Mouse (Mus musculus) gonadal fat pad, adult 2 months (tissue): ENCODE measurements at regions not wholly inside any gene's neighbourhood (a gene's known extent, or its start where the extent isn't known, plus 50 kb on each side); places are given as distances from the start of the nearest gene placed in this dataset.
"Not testable (repeated sequence)": the region's sequence is repeated elsewhere in the genome, so short reads cannot be mapped to it uniquely, and the experiment has no call there.

Experiments
- DNase-seq: peaks from one replicate; pipeline ENCODE4 v3.0.0-alpha.2; 2012; ENCODE audit warnings: low read depth

- DNase-seq, result no peak
Observed at GRCm38 (mm10) chr10:108111398-108111797, 50.6 kb upstream of the Ppp1r12a start.

GRCm38 (mm10) chr10:108110891-108111290 is 51.1 kb upstream of the Ppp1r12a start:
- DNase-seq, result no peak

DNA sequence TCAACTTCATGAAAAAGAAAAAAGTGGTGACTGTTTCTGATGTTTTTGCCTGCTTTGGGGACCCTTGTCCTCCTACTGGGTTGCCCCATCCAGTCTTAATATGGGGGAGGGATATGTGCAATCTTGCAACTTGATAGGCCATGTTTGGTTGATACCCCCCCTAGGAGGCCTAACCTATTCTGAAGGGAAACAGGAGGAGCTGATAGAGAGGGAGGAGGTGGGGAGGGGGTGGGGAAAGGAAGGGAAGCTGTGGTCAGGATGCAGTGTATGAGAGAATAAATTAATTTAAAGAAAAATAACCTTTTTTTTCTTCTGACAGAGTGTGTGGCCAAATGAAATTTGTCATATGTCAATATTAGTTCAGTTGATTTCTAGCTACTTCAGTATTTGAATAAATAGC is 51.8 kb upstream of the Ppp1r12a start:
- DNase-seq, result no peak

- not testable (repeated sequence) for DNase-seq
Observed at GRCm38 (mm10) chr10:108108500-108108899, 53.5 kb upstream of the Ppp1r12a start.

DNA sequence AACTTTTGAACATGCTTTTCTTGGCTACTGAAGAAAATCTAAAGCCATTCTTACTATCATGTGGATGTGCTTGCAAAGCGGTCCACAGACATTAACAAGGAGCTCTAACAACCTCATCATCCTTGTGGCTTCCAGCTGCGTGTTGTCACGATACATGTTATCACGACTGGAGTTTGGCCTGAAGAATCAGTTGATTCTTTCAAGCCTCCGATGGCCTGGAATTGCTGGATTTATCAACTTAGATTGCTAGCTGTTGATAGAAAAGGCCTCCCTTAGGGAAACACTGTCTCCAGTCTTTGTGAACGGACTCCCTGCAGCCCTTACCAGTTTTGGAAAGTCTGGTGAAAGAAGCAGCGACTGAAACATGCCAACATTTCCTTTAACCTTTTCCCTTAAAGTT is 60.5 kb upstream of the Ppp1r12a start:
- DNase-seq, result no peak

- DNase-seq, result no peak
Observed at GRCm38 (mm10) chr10:108093043-108093442, 69.0 kb upstream of the Ppp1r12a start.

- no peak for DNase-seq
Observed at GRCm38 (mm10) chr10:108089375-108089981, 72.5 kb upstream of the Ppp1r12a start.

GRCm38 (mm10) chr10:108088883-108089282 is 73.1 kb upstream of the Ppp1r12a start:
- DNase-seq, result no peak

DNA sequence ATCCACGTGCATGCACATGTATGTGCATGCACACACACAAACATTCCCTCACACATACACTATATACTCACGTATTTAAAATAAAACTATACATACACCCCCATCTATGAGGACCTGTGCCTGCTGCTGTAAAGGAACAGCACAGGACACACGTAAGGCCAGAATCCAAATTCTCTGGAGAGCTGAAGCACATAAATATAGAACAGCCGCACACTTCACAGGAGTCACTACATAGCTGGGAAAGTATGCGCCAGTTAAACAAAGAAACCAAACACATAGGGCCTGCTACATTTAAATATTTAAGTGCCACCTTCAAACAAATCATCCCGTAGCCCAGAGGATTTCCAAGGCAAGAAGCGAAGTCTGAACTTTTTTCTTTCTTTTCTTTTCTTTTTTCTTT is 73.8 kb upstream of the Ppp1r12a start:
- DNase-seq, result no peak

- no peak for DNase-seq
Observed at GRCm38 (mm10) chr10:108083220-108083619, 78.8 kb upstream of the Ppp1r12a start.

DNA sequence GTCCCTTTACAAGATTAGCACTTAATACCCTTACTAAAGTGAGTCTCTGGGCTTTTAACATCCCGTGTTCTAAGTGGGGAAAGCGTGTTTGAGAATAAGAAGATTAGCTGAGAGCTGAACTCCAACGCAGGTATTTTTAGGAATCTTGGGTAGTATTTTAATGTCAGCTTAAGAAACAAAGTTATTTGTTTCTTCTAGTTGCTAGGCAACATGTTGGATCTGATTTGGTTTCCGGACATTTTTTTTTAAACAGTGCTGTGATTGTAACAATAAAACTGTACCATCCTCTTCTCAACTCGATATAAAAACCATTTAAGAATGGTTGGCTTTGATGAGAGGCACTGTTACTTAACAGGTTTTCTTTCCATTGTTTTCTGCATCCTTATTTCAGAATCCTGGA is 86.8 kb upstream of the Ppp1r12a start:
- DNase-seq, result no peak

- no peak for DNase-seq
Observed at GRCm38 (mm10) chr10:108073828-108074227, 88.2 kb upstream of the Ppp1r12a start.

GRCm38 (mm10) chr10:108072211-108072610 is 89.8 kb upstream of the Ppp1r12a start:
- no peak for DNase-seq

GRCm38 (mm10) chr10:108071424-108071823 is 90.6 kb upstream of the Ppp1r12a start:
- peak; percentile 22 for DNase-seq

DNA sequence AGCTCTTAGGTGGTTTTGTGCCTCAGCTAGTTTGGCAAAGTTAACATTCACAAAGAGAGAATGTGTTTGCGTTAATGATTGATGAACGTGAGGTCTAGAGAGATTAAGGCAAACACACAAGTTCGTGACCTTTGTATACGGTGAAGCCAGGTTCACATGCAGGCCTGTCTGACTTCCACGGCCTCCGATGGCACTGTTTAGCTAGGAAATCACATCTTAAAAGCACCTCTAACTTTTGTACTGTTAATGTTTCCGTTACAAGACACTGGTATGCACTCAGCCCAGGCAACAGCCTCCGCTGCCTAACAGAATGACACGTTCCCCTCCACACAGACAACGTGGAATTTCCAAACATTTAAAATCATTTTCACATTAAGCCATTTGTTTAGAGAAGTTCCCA is 94.3 kb upstream of the Ppp1r12a start:
- DNase-seq, result no peak

- DNase-seq, result no peak
Observed at GRCm38 (mm10) chr10:108066241-108066640, 95.8 kb upstream of the Ppp1r12a start.

- DNase-seq, result no peak
Observed at GRCm38 (mm10) chr10:108061813-108062435, 100.1 kb upstream of the Ppp1r12a start.

GRCm38 (mm10) chr10:108060554-108060953 is 101.4 kb upstream of the Ppp1r12a start:
- DNase-seq, result no peak

GRCm38 (mm10) chr10:108051637-108052036 is 110.4 kb upstream of the Ppp1r12a start:
- no peak for DNase-seq

DNA sequence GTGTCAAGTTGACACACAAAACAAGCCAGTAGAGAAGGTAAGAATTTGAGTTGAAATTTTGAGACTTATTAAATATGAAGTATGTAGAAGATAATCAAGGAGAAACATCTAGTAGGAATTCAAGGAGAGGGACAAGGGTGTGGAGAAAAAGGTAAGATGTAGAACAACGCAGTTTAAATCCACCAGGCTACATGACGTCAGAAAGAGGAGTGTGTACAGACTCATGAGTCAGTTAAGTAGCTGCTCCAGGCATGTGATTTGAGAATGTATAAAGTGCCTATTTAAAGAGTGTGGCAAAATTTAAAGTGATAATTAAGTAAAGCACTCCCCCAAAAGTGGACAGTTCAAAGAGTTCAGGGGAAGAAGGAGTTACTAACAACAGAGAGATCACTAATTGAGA is 113.6 kb upstream of the Ppp1r12a start:
- DNase-seq, result no peak

GRCm38 (mm10) chr10:108043519-108043918 is 118.5 kb upstream of the Ppp1r12a start:
- peak; percentile 67 for DNase-seq

GRCm38 (mm10) chr10:108040027-108040426 is 122.0 kb upstream of the Ppp1r12a start:
- DNase-seq, result no peak

DNA sequence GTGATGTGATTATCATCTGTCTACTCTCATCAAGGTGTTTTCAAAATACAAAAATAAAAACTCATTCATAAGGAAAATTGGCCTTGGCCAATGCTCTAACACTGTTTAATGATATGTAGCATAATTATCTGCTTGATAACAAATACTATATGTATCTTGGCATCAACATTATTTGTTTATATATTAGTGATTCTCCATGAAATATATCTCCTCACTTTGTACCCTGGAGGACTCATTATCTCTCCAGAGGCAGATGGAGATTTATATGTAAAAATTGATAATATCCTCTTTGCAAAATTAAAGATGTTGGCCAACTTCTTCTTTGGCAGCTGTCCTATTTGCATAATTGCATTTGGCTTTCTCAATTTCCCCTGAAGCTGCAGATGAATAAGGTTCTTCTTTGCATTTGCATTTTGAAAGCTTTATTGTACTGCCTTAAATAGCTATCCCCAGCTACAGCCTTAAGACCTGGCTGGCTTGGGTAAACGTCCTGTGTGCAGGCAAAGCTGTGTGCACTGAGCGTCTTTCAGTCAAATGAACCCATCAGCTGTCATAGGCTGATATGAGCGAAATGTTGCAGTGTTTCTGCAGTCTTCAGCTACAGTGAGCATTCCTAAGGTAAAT is 124.7 kb upstream of the Otogl start:
- peak; percentile 64 for DNase-seq
